Mouse (Mus musculus) small intestine, adult 10 weeks (tissue): ENCODE measurements around the gene Msl2. TPM values are rescaled to one million over a fixed set of nuclear protein-coding genes. Genes with fewer than 3 reads are reported as not detected.

Experiments used
- polyA plus RNA-seq: library from polyadenylated mRNA; stranded (reverse); fragments of 350-450 nt; fragmentation: Illumina TruSeq; extraction: RNeasy Lipid Tissue Mini Kit (QIAGEN cat#74804); gene quantifications from one replicate; pipeline ENCODE4 v1.2.3, GENCODE M21; 2014; ENCODE audit warnings: low replicate concordance

Msl2 gene
- polyA plus RNA-seq, result 95.6 TPM

GRCm38 (mm10) chr9:101073987-101074331 is at the start of gene Msl2:
Msl2 (plus strand) TSS chr9:101074101.

GRCm38 (mm10) chr9:101034448-101035098 is 39.3 kb upstream of the Msl2 start, which contains the start of gene Pccb:
Pccb (minus strand) TSS chr9:101034898.

Other genes starting within 250 kb of the Msl2 start
- gene Pccb, start 39.2 kb upstream of the Msl2 start, polyA plus RNA-seq, result 51.9 TPM
- gene Ppp2r3a, start 177.7 kb downstream of the Msl2 start, polyA plus RNA-seq, result 24.5 TPM